Mouse (Mus musculus): ENCODE measurements around the gene Zfp819.

The Zfp819 gene

GRCm38 (mm10) chr7:43606896-43607742, at the start of gene Zfp819:
TSS of gene Zfp819 (plus strand) at chr7:43607169.
- in situ Hi-C loops (cut with MboI; ENCODE audit: low pct_unique_long_range_greater_than_20kb in 1 of 2, low sequenced_read_pairs in 2 of 2, unreplicated experiment in 1 of 2): no loop called here

- in situ Hi-C loops (cut with MboI; ENCODE audit: low pct_unique_long_range_greater_than_20kb in 1 of 2, low sequenced_read_pairs in 2 of 2, unreplicated experiment in 1 of 2): no loop called here
Observed at GRCm38 (mm10) chr7:43562006-43562633, 44.8 kb upstream of the Zfp819 start, which contains the start of gene Zfp658. TSS of gene Zfp658 (plus strand) at chr7:43562256.

GRCm38 (mm10) chr7:43562651-43563070, 44.3 kb upstream of the Zfp819 start:
- in situ Hi-C loops (cut with MboI; ENCODE audit: low pct_unique_long_range_greater_than_20kb in 1 of 2, low sequenced_read_pairs in 2 of 2, unreplicated experiment in 1 of 2): no loop called here

- in situ Hi-C loops (cut with MboI; ENCODE audit: low pct_unique_long_range_greater_than_20kb in 1 of 2, low sequenced_read_pairs in 2 of 2, unreplicated experiment in 1 of 2): no loop called here
Observed at GRCm38 (mm10) chr7:43563300-43563699, 43.7 kb upstream of the Zfp819 start.

GRCm38 (mm10) chr7:43571216-43571615, 35.8 kb upstream of the Zfp819 start:
- in situ Hi-C loops (cut with MboI; ENCODE audit: low pct_unique_long_range_greater_than_20kb in 1 of 2, low sequenced_read_pairs in 2 of 2, unreplicated experiment in 1 of 2): no loop called here

GRCm38 (mm10) chr7:43579440-43580171, 27.4 kb upstream of the Zfp819 start, which contains the start of gene Zfp719:
TSS of gene Zfp719 (plus strand) at chr7:43579610.
- in situ Hi-C loops (cut with MboI; ENCODE audit: low pct_unique_long_range_greater_than_20kb in 1 of 2, low sequenced_read_pairs in 2 of 2, unreplicated experiment in 1 of 2): loop anchor here in 1 of 2 experiments (10.0 kb wide), 1 partner anchor 95 kb away; the partner anchor contains the start of gene Ctu1

GRCm38 (mm10) chr7:43580526-43580925, 26.4 kb upstream of the Zfp819 start:
- in situ Hi-C loops (cut with MboI; ENCODE audit: low pct_unique_long_range_greater_than_20kb in 1 of 2, low sequenced_read_pairs in 2 of 2, unreplicated experiment in 1 of 2): loop anchor here in 1 of 2 experiments (10.0 kb wide), 1 partner anchor 94 kb away; the partner anchor contains the start of gene Ctu1

GRCm38 (mm10) chr7:43584790-43585189, 22.2 kb upstream of the Zfp819 start:
- in situ Hi-C loops (cut with MboI; ENCODE audit: low pct_unique_long_range_greater_than_20kb in 1 of 2, low sequenced_read_pairs in 2 of 2, unreplicated experiment in 1 of 2): loop anchor here (5.0 to 10.0 kb wide), 2 partner anchors 88 to 90 kb away; partner anchors contain the start of gene Ctu1 (in 2 of the 2)

- in situ Hi-C loops (cut with MboI; ENCODE audit: low pct_unique_long_range_greater_than_20kb in 1 of 2, low sequenced_read_pairs in 2 of 2, unreplicated experiment in 1 of 2): no loop called here
Observed at GRCm38 (mm10) chr7:43601884-43602283, 5.1 kb upstream of the Zfp819 start.

- in situ Hi-C loops (cut with MboI; ENCODE audit: low pct_unique_long_range_greater_than_20kb in 1 of 2, low sequenced_read_pairs in 2 of 2, unreplicated experiment in 1 of 2): no loop called here
Observed at GRCm38 (mm10) chr7:43607743-43608287, 846 bp downstream of the Zfp819 start.

- in situ Hi-C loops (cut with MboI; ENCODE audit: low pct_unique_long_range_greater_than_20kb in 1 of 2, low sequenced_read_pairs in 2 of 2, unreplicated experiment in 1 of 2): no loop called here
Observed at GRCm38 (mm10) chr7:43608316-43608824, 1.4 kb downstream of the Zfp819 start.

GRCm38 (mm10) chr7:43613816-43614551, 7.0 kb downstream of the Zfp819 start:
- in situ Hi-C loops (cut with MboI; ENCODE audit: low pct_unique_long_range_greater_than_20kb in 1 of 2, low sequenced_read_pairs in 2 of 2, unreplicated experiment in 1 of 2): no loop called here

- in situ Hi-C loops (cut with MboI; ENCODE audit: low pct_unique_long_range_greater_than_20kb in 1 of 2, low sequenced_read_pairs in 2 of 2, unreplicated experiment in 1 of 2): no loop called here
Observed at GRCm38 (mm10) chr7:43622927-43623326, 16.0 kb downstream of the Zfp819 start.

GRCm38 (mm10) chr7:43623819-43624218, 16.9 kb downstream of the Zfp819 start:
- in situ Hi-C loops (cut with MboI; ENCODE audit: low pct_unique_long_range_greater_than_20kb in 1 of 2, low sequenced_read_pairs in 2 of 2, unreplicated experiment in 1 of 2): no loop called here

GRCm38 (mm10) chr7:43625065-43625464, 18.1 kb downstream of the Zfp819 start:
- in situ Hi-C loops (cut with MboI; ENCODE audit: low pct_unique_long_range_greater_than_20kb in 1 of 2, low sequenced_read_pairs in 2 of 2, unreplicated experiment in 1 of 2): no loop called here

- in situ Hi-C loops (cut with MboI; ENCODE audit: low pct_unique_long_range_greater_than_20kb in 1 of 2, low sequenced_read_pairs in 2 of 2, unreplicated experiment in 1 of 2): no loop called here
Observed at GRCm38 (mm10) chr7:43625794-43626422, 18.9 kb downstream of the Zfp819 start.

- in situ Hi-C loops (cut with MboI; ENCODE audit: low pct_unique_long_range_greater_than_20kb in 1 of 2, low sequenced_read_pairs in 2 of 2, unreplicated experiment in 1 of 2): no loop called here
Observed at GRCm38 (mm10) chr7:43633940-43634339, 27.0 kb downstream of the Zfp819 start.
